Mouse (Mus musculus): Measurements from ENCODE around the gene Kif14. TPM values are rescaled to one million over a fixed set of nuclear protein-coding genes. Genes with fewer than 3 reads are reported as not detected.
A peak's percentile ranks its signal among the peaks of the same experiment; 100 is the strongest.

The Kif14 gene
- polyA plus RNA-seq, 1 experiment from 2014 or later = 9.0 TPM

- no peak overlapping the region for H3K4me2 ChIP-seq (ENCODE audit: low read depth)
- no peak overlapping the region for H3K9ac ChIP-seq (ENCODE audit: low read length)
- 88% methylated on average over 4 of the region's 4 CpGs for WGBS
- H3K27ac ChIP-seq (ENCODE audit: low read depth, low read length) = no peak overlapping the region
- H3K9me3 ChIP-seq (ENCODE audit: control insufficient read depth, low read length) = no peaks in the 10 kb centered on the region
- no peak overlapping the region for H3K4me3 ChIP-seq (ENCODE audit: low read depth, low read length)
- DNase-seq (ENCODE audit: low spot score) (no peak), ATAC-seq (ENCODE audit: insufficient read depth, low FRiP score, low TSS enrichment) (no peak)
- no peaks in the 10 kb centered on the region for H3K27me3 ChIP-seq (ENCODE audit: control insufficient read depth, insufficient read depth, low read length)
- H3K4me1 ChIP-seq (ENCODE audit: control insufficient read depth, insufficient read depth, low read length) = no peaks in the 10 kb centered on the region
- no peaks in the 10 kb centered on the region for H3K36me3 ChIP-seq (ENCODE audit: control insufficient read depth, insufficient read depth, low read length)
These were observed 72.1 kb downstream of the Kif14 start for GRCm38 (mm10) chr1:136538247-136538646.

- Histone ChIP-seq H3K36me3 (ENCODE audit: control insufficient read depth, insufficient read depth, low read length) (no peaks in the 10 kb centered on the region), H3K4me2 (ENCODE audit: low read depth) (no peak overlapping the region), H3K4me1 (ENCODE audit: control insufficient read depth, insufficient read depth, low read length) (no peaks in the 10 kb centered on the region), H3K9ac (ENCODE audit: low read length) (no peak overlapping the region), H3K27ac (ENCODE audit: low read depth, low read length) (no peak overlapping the region), H3K9me3 (ENCODE audit: control insufficient read depth, low read length) (no peaks in the 10 kb centered on the region), H3K27me3 (ENCODE audit: control insufficient read depth, insufficient read depth, low read length) (no peaks in the 10 kb centered on the region), H3K4me3 (ENCODE audit: low read depth, low read length) (no peak overlapping the region)
- 54% methylated on average over 9 of the region's 9 CpGs for WGBS
- ATAC-seq (ENCODE audit: insufficient read depth, low FRiP score, low TSS enrichment) (no peak), DNase-seq (ENCODE audit: low spot score) (no peak)
These were observed 74.3 kb downstream of the Kif14 start for GRCm38 (mm10) chr1:136540407-136540895.

DNA sequence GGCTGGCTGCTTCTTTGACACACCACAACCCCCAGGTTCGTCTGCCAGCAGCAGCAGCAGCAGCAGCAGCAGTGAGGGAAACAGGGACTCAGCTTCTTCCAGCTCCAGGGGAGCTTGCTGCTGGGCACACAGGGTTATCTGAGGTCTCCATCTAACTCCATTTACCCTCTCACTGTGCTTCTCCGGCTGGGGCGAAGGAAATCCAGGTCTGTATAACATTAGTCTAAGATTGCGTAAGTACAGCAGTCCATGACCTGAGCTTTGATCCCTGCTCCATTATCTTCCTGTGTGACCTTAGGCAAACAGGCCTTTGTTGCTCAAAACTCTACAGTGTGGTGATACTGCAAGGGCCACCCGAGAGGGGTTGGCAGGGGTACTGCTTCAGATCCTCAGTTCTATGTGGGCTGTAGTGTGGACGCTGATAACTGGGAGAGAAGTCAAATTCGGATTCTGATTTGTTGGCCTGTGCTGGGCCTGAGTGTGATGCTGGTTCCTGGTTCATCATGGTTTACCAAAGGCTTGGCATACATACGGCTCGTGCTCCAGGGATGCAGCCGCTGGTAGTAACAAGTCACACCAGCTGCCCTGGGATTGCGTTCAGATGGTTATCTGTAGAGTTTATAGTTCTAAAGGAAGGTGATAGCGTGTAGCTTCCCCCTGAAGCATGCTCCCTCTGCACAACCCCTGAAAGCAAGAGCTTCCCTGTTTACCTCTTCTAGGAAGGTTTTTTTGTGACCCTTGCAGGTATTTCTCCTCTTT, 75.7 kb downstream of the Kif14 start:
- Histone ChIP-seq H3K4me1 (ENCODE audit: control insufficient read depth, insufficient read depth, low read length) (no peaks in the 10 kb centered on the region), H3K4me3 (ENCODE audit: low read depth, low read length) (no peak overlapping the region), H3K9me3 (ENCODE audit: control insufficient read depth, low read length) (no peaks in the 10 kb centered on the region), H3K36me3 (ENCODE audit: control insufficient read depth, insufficient read depth, low read length) (no peaks in the 10 kb centered on the region), H3K27ac (ENCODE audit: low read depth, low read length) (no peak overlapping the region), H3K9ac (ENCODE audit: low read length) (no peak overlapping the region), H3K27me3 (ENCODE audit: control insufficient read depth, insufficient read depth, low read length) (no peaks in the 10 kb centered on the region), H3K4me2 (ENCODE audit: low read depth) (no peak overlapping the region)
- WGBS = 72% methylated on average over 12 of the region's 12 CpGs
- ATAC-seq (ENCODE audit: insufficient read depth, low FRiP score, low TSS enrichment) = no peak
- DNase-seq (ENCODE audit: low spot score) = no peak

DNA sequence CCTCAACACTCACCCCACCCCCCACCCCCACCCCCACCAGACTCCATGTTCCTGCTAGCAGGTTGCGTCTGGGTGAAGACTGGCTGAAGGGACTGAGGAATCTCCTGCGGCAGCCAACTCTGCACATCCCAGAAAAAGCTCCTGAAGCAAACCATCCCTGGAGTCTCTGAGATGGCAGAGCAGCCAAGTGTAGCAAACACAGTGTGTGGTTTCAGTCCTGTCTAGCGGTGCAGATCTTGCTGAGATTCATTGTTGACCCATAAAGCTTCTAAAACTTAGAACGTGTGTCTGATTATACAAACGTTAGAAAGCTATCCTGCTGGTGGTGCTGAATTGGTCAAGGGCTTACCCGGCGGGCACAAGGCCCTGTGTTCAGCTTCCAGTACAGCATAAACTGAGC, 77.8 kb downstream of the Kif14 start:
- Histone ChIP-seq H3K36me3 (ENCODE audit: control insufficient read depth, insufficient read depth, low read length) (no peaks in the 10 kb centered on the region), H3K4me3 (ENCODE audit: low read depth, low read length) (no peak overlapping the region), H3K27me3 (ENCODE audit: control insufficient read depth, insufficient read depth, low read length) (no peaks in the 10 kb centered on the region), H3K27ac (ENCODE audit: low read depth, low read length) (no peak overlapping the region), H3K4me1 (ENCODE audit: control insufficient read depth, insufficient read depth, low read length) (no peaks in the 10 kb centered on the region), H3K9ac (ENCODE audit: low read length) (no peak overlapping the region), H3K9me3 (ENCODE audit: control insufficient read depth, low read length) (no peaks in the 10 kb centered on the region), H3K4me2 (ENCODE audit: low read depth) (no peak overlapping the region)
- DNase-seq (ENCODE audit: low spot score) (no peak), ATAC-seq (ENCODE audit: insufficient read depth, low FRiP score, low TSS enrichment) (no peak)
- 65% methylated on average over 7 of the region's 7 CpGs for WGBS

DNA sequence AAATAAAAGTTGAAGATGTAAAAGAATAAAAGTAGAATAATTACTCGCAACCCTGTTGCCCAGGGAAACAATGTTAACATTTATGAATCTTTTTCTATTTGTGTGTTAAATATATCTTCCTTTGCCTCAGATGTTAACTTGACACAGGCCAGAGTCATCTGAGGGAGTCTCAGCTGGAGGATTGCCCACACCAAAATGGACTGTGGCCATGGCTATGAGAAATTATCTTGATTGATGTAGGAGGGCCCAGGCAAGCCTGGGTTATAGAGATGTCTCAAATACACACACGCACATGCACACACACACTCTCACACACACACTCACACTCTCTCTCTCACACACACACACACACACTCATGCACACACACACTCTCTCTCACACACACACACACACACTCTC, 80.9 kb downstream of the Kif14 start:
- Histone ChIP-seq H3K4me2 (ENCODE audit: low read depth) (no peak overlapping the region), H3K9me3 (ENCODE audit: control insufficient read depth, low read length) (no peaks in the 10 kb centered on the region), H3K27ac (ENCODE audit: low read depth, low read length) (no peak overlapping the region), H3K27me3 (ENCODE audit: control insufficient read depth, insufficient read depth, low read length) (no peaks in the 10 kb centered on the region), H3K9ac (ENCODE audit: low read length) (no peak overlapping the region), H3K36me3 (ENCODE audit: control insufficient read depth, insufficient read depth, low read length) (no peaks in the 10 kb centered on the region), H3K4me1 (ENCODE audit: control insufficient read depth, insufficient read depth, low read length) (no peaks in the 10 kb centered on the region), H3K4me3 (ENCODE audit: low read depth, low read length) (no peak overlapping the region)
- 98% methylated on average over 2 of the region's 2 CpGs for WGBS
- DNase-seq (ENCODE audit: low spot score) (no peak), ATAC-seq (ENCODE audit: insufficient read depth, low FRiP score, low TSS enrichment) (no peak)

DNA sequence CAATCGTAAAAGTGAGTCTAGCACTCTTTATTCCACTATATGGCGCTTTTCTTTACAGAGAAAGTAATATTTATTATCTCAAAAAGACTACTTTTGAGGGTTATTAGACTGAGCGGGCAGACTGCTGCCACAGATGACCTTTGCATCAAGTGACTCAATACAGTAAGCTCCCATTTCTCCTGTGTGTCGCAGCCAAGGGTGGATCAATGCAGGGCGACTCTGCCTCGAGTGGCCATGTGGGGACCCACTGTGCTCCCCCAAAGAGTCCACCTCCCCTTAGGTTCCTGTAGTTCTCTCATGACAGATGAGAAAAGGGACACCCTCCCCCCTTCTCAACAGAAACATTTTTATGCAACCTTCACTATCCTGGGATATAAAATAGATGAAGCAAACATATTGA, 84.1 kb downstream of the Kif14 start:
- WGBS = 96% methylated on average over 6 of the region's 6 CpGs
- ATAC-seq (ENCODE audit: insufficient read depth, low FRiP score, low TSS enrichment) = no peak
- no peak overlapping the region for H3K4me2 ChIP-seq (ENCODE audit: low read depth)

GRCm38 (mm10) chr1:136550851-136551540, 84.9 kb downstream of the Kif14 start:
- no peak; the same call in 1 of the 2 replicates for ATAC-seq (ENCODE audit: insufficient read depth, low FRiP score, low TSS enrichment)
- Histone ChIP-seq H3K4me2 (ENCODE audit: low read depth) (no peak overlapping the region), H3K4me1 (ENCODE audit: control insufficient read depth, insufficient read depth, low read length) (no peaks in the 10 kb centered on the region), H3K27me3 (ENCODE audit: control insufficient read depth, insufficient read depth, low read length) (no peaks in the 10 kb centered on the region), H3K9ac (ENCODE audit: low read length) (no peak overlapping the region), H3K9me3 (ENCODE audit: control insufficient read depth, low read length) (no peaks in the 10 kb centered on the region), H3K36me3 (ENCODE audit: control insufficient read depth, insufficient read depth, low read length) (no peaks in the 10 kb centered on the region), H3K4me3 (ENCODE audit: low read depth, low read length) (no peak overlapping the region), H3K27ac (ENCODE audit: low read depth, low read length) (no peak overlapping the region)
- WGBS = 31% methylated on average over 16 of the region's 16 CpGs
- DNase-seq (ENCODE audit: low spot score) = peak; percentile 84

More for the DNA sequence above, 84.1 kb downstream of the Kif14 start:
- H3K36me3 ChIP-seq (ENCODE audit: control insufficient read depth, insufficient read depth, low read length) = no peaks in the 10 kb centered on the region
- H3K27me3 ChIP-seq (ENCODE audit: control insufficient read depth, insufficient read depth, low read length) = no peaks in the 10 kb centered on the region
- no peak for DNase-seq (ENCODE audit: low spot score)
- no peak overlapping the region for H3K27ac ChIP-seq (ENCODE audit: low read depth, low read length)
- no peak overlapping the region for H3K9ac ChIP-seq (ENCODE audit: low read length)
- no peak overlapping the region for H3K4me3 ChIP-seq (ENCODE audit: low read depth, low read length)
- no peaks in the 10 kb centered on the region for H3K4me1 ChIP-seq (ENCODE audit: control insufficient read depth, insufficient read depth, low read length)
- H3K9me3 ChIP-seq (ENCODE audit: control insufficient read depth, low read length) = no peaks in the 10 kb centered on the region

- DNase-seq (ENCODE audit: low spot score) (no peak), ATAC-seq (ENCODE audit: insufficient read depth, low FRiP score, low TSS enrichment) (no peak)
- WGBS = 83% methylated on average over 3 of the region's 3 CpGs
- Histone ChIP-seq H3K27ac (ENCODE audit: low read depth, low read length) (no peak overlapping the region), H3K9ac (ENCODE audit: low read length) (no peak overlapping the region), H3K4me1 (ENCODE audit: control insufficient read depth, insufficient read depth, low read length) (no peaks in the 10 kb centered on the region), H3K36me3 (ENCODE audit: control insufficient read depth, insufficient read depth, low read length) (no peaks in the 10 kb centered on the region), H3K4me3 (ENCODE audit: low read depth, low read length) (no peak overlapping the region), H3K9me3 (ENCODE audit: control insufficient read depth, low read length) (no peaks in the 10 kb centered on the region), H3K4me2 (ENCODE audit: low read depth) (no peak overlapping the region), H3K27me3 (ENCODE audit: control insufficient read depth, insufficient read depth, low read length) (no peaks in the 10 kb centered on the region)
These were observed 88.5 kb downstream of the Kif14 start for GRCm38 (mm10) chr1:136554686-136555085.

DNA sequence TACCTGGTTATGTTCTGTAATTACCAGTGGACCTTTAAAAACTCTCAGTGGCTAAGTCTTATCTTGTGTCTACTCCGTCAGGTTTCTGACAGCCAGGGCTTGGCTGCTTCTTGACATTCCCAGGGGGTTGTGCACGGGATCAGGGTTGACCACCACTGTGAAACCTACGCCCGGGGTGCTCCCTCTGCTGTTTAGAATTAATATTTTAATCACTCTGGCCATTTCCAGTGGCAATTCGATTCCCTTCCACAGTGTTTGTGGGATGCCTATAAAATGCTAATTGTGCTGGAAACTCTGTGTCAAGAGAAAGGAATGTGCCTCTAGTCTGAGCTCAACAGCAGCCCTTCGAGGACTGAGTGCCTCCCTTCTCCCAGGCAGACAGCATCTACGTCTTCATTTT, 89.7 kb downstream of the Kif14 start:
- H3K27me3 ChIP-seq (ENCODE audit: control insufficient read depth, insufficient read depth, low read length) = no peaks in the 10 kb centered on the region
- WGBS = 45% methylated on average over 7 of the region's 7 CpGs
- H3K27ac ChIP-seq (ENCODE audit: low read depth, low read length) = no peak overlapping the region
- ATAC-seq (ENCODE audit: insufficient read depth, low FRiP score, low TSS enrichment) = no peak
- no peak overlapping the region for H3K4me2 ChIP-seq (ENCODE audit: low read depth)
- DNase-seq (ENCODE audit: low spot score) = no peak
- H3K9ac ChIP-seq (ENCODE audit: low read length) = no peak overlapping the region
- H3K4me1 ChIP-seq (ENCODE audit: control insufficient read depth, insufficient read depth, low read length) = no peaks in the 10 kb centered on the region
- H3K9me3 ChIP-seq (ENCODE audit: control insufficient read depth, low read length) = no peaks in the 10 kb centered on the region
- H3K4me3 ChIP-seq (ENCODE audit: low read depth, low read length) = no peak overlapping the region
- H3K36me3 ChIP-seq (ENCODE audit: control insufficient read depth, insufficient read depth, low read length) = no peaks in the 10 kb centered on the region

Data from neural tube, embryonic 11.5 days (tissue).